ENCODE assay signal across 23 mouse cellular contexts in genomic region chr6:116178376-116178775, GRCm38 (mm10). TPM values are rescaled to one million over a fixed set of nuclear protein-coding genes. Genes with fewer than 3 reads are reported as not detected.
DNase-seq lines count a peak whose midpoint lies in the region; ATAC-seq and TF ChIP-seq lines count a peak whose summit lies in the region.
"Had no signal": no experiment of that assay in that cellular context is flagged by ENCODE, and none has a peak within 500 bp of the region (broad histone marks: within the 10 kb centered on the region; RNA-seq: fewer than 3 reads in every experiment).

No protein-coding gene starts in this region.

- DNase-seq in heart, adult 11 months: peak; percentile 40
- DNase-seq in heart, embryonic 10.5 days (ENCODE audit: low spot score): no peak
- no peak for DNase-seq in right cerebral cortex, postnatal 25 days
- DNase-seq in cerebellum, adult 11 months: no peak
- DNase-seq: adrenal gland, adult 2 months; adrenal gland, postnatal 10 days; adrenal gland, postnatal 25 days; B cell, adult 2 months; cerebellum, adult 11-12 months; cerebellum, adult 2 months; cerebellum, adult 9-10 months; cerebellum, postnatal 10 days; cerebellum, postnatal 25 days had no signal

- 91% methylated on average over 2 of the region's 2 CpGs for WGBS in heart, embryonic 10.5 days
- WGBS in intestine, embryonic 15.5 days: 82% methylated on average over 2 of the region's 2 CpGs
- WGBS in intestine, postnatal 0 days: 42% methylated on average over 2 of the region's 2 CpGs
- 33% methylated on average over 2 of the region's 2 CpGs for WGBS in small intestine, adult 2 months

- no peak for TF ChIP-seq POLR2A in small intestine, adult 2 months (IDR thresholded peaks at IDR 0.05; ENCODE audit: low read depth, low read length)

- no peak overlapping the region for H3K4me3 ChIP-seq in heart, embryonic 10.5 days
- H3K4me3 ChIP-seq in intestine, embryonic 15.5 days (replicated peaks): no peak overlapping the region
- H3K4me3 ChIP-seq in intestine, postnatal 0 days (ENCODE audit: low read depth, low read length): no peak overlapping the region
- no peak overlapping the region for H3K4me3 ChIP-seq in small intestine, adult 2 months (ENCODE audit: low read depth, low read length)
- H3K4me3 ChIP-seq: embryonic facial prominence, embryonic 10.5 days; embryonic facial prominence, embryonic 12.5 days; forebrain, embryonic 13.5 days; forebrain, embryonic 15.5 days had no signal

- no peak overlapping the region for H3K9ac ChIP-seq in intestine, embryonic 15.5 days
- H3K9ac ChIP-seq in intestine, postnatal 0 days (ENCODE audit: low read depth, low read length): no peak overlapping the region
- H3K9ac ChIP-seq: embryonic facial prominence, embryonic 12.5 days; forebrain, embryonic 13.5 days; forebrain, embryonic 15.5 days had no signal

- H3K9me3 ChIP-seq in heart, embryonic 10.5 days: no peaks in the 10 kb centered on the region
- no peaks in the 10 kb centered on the region for H3K9me3 ChIP-seq in intestine, embryonic 15.5 days
- no peaks in the 10 kb centered on the region for H3K9me3 ChIP-seq in intestine, postnatal 0 days (ENCODE audit: control insufficient read depth)
- H3K9me3 ChIP-seq: embryonic facial prominence, embryonic 10.5 days; embryonic facial prominence, embryonic 12.5 days; forebrain, embryonic 13.5 days; forebrain, embryonic 15.5 days; G1E had no signal

- peaks cover 29% of the 10 kb centered on the region for H3K36me3 ChIP-seq in heart, embryonic 10.5 days
- H3K36me3 ChIP-seq in intestine, embryonic 15.5 days: no peaks in the 10 kb centered on the region
- H3K36me3 ChIP-seq in intestine, postnatal 0 days (ENCODE audit: control insufficient read depth, insufficient read depth): peaks cover 3% of the 10 kb centered on the region; the same call in 1 of the 2 replicates
- H3K36me3 ChIP-seq in small intestine, adult 2 months (ENCODE audit: control insufficient read depth, insufficient read depth, low read length): 0 out of 2 replicates have a peak, but pooled peaks cover 2% of the 10 kb centered on the region

- H3K27me3 ChIP-seq in heart, embryonic 10.5 days (ENCODE audit: insufficient read depth, poor library complexity, severe bottlenecking): no peaks in the 10 kb centered on the region
- no peaks in the 10 kb centered on the region for H3K27me3 ChIP-seq in intestine, embryonic 15.5 days (replicated peaks)
- H3K27me3 ChIP-seq in intestine, postnatal 0 days (replicated peaks; ENCODE audit: control insufficient read depth, insufficient read depth, low read length): no peaks in the 10 kb centered on the region
- H3K27me3 ChIP-seq in small intestine, adult 2 months (ENCODE audit: control insufficient read depth, insufficient read depth, low read length): no peaks in the 10 kb centered on the region
- H3K27me3 ChIP-seq: CH12.LX; embryonic facial prominence, embryonic 12.5 days; forebrain, embryonic 13.5 days; forebrain, embryonic 15.5 days had no signal

- TF ChIP-seq CTCF in intestine, postnatal 0 days (IDR thresholded peaks at IDR 0.05; ENCODE audit: low read depth): no peak
- no peak for TF ChIP-seq CTCF in small intestine, adult 2 months (IDR thresholded peaks at IDR 0.05; ENCODE audit: extremely low read depth, insufficient read length, insufficient replicate concordance, low read depth, low read length)

- peak; percentile 76 for ATAC-seq in intestine, embryonic 15.5 days
- peak; percentile 94 for ATAC-seq in intestine, postnatal 0 days
- ATAC-seq: CD4-positive, CD25-positive, alpha-beta regulatory T cell, adult 4 months; forebrain, embryonic 13.5 days; forebrain, embryonic 15.5 days had no signal

- no peak overlapping the region for H3K27ac ChIP-seq in heart, embryonic 10.5 days
- H3K27ac ChIP-seq in intestine, embryonic 15.5 days: no peak overlapping the region
- H3K27ac ChIP-seq in intestine, postnatal 0 days (ENCODE audit: low read depth, low read length): peak overlapping the region; percentile 71
- H3K27ac ChIP-seq in small intestine, adult 2 months (ENCODE audit: insufficient read depth, low read depth, low read length): peak overlapping the region; percentile 94
- H3K27ac ChIP-seq: embryonic facial prominence, embryonic 10.5 days; embryonic facial prominence, embryonic 12.5 days; forebrain, embryonic 13.5 days; forebrain, embryonic 15.5 days had no signal

- H3K4me1 ChIP-seq in heart, embryonic 10.5 days: no peaks in the 10 kb centered on the region
- H3K4me1 ChIP-seq in intestine, embryonic 15.5 days (replicated peaks): 0 out of 2 replicates have a peak, but pooled peaks cover 2% of the 10 kb centered on the region
- H3K4me1 ChIP-seq in intestine, postnatal 0 days (replicated peaks; ENCODE audit: control insufficient read depth, insufficient read depth, low read length): no peaks in the 10 kb centered on the region
- peaks cover 19% of the 10 kb centered on the region; the same call in 1 of the 2 replicates for H3K4me1 ChIP-seq in small intestine, adult 2 months (ENCODE audit: control insufficient read depth, insufficient read depth, insufficient read length, low read length)
- H3K4me1 ChIP-seq: embryonic facial prominence, embryonic 10.5 days; embryonic facial prominence, embryonic 12.5 days had no signal

- no peak overlapping the region for H3K4me2 ChIP-seq in intestine, embryonic 15.5 days (replicated peaks)
- no peak overlapping the region for H3K4me2 ChIP-seq in intestine, postnatal 0 days (replicated peaks; ENCODE audit: low read depth)
- H3K4me2 ChIP-seq: embryonic facial prominence, embryonic 12.5 days; forebrain, embryonic 13.5 days; forebrain, embryonic 15.5 days had no signal

RNA-seq across cellular contexts. Expression of gene Tmcc1, which starts 14.9 kb away (rescaled TPM):
- polyA plus RNA-seq in heart, embryonic 10.5 days (2016; fragmentation: Nextera tagmentation; extraction: Ambion mirVana): 10.9 and 11.9 TPM in 2 replicates
- polyA plus RNA-seq in intestine, embryonic 15.5 days (2015; fragmentation: Nextera tagmentation; extraction: Ambion mirVana): 10.0 and 12.4 TPM in 2 replicates
- polyA plus RNA-seq in intestine, postnatal 0 days (2015; fragmentation: Nextera tagmentation; extraction: Ambion mirVana): 8.0 and 9.2 TPM in 2 replicates
- 4.0 and 11.7 TPM in 2 replicates for polyA plus RNA-seq in small intestine, adult 2 months (2012; rRNA removed)

RNA-seq across cellular contexts. Expression of gene Washc2, which starts 29.5 kb away (rescaled TPM):
- polyA plus RNA-seq in heart, embryonic 10.5 days (2016; fragmentation: Nextera tagmentation; extraction: Ambion mirVana): 41.4 and 41.6 TPM in 2 replicates
- polyA plus RNA-seq in intestine, embryonic 15.5 days (2015; fragmentation: Nextera tagmentation; extraction: Ambion mirVana): 48.7 and 53.7 TPM in 2 replicates
- polyA plus RNA-seq in intestine, postnatal 0 days (2015; fragmentation: Nextera tagmentation; extraction: Ambion mirVana): 37.3 and 44.1 TPM in 2 replicates
- 13.6 and 42.1 TPM in 2 replicates for polyA plus RNA-seq in small intestine, adult 2 months (2012; rRNA removed)

Comparison
In these comparisons a context has a peak if more than half of its experiments do, and no peak if none do; other contexts are left out.
1. H3K27ac ChIP-seq: peak in intestine, postnatal 0 days (single experiment) and small intestine, adult 2 months (single experiment); none in heart, embryonic 10.5 days (single experiment) and intestine, embryonic 15.5 days (single experiment).